Mouse (Mus musculus) G1E-ER4 (cell line): ENCODE data around the gene Cox6a2. TPM values are rescaled to one million over a fixed set of nuclear protein-coding genes. Genes with fewer than 3 reads are reported as not detected.

Experiments used
- GATA1 ChIP-seq: IDR thresholded peaks from one replicate; pipeline ENCODE4 v1.8.0; 2012; ENCODE audit warnings: low read length, inconsistent platforms
- polyA plus RNA-seq: library from polyadenylated mRNA; stranded (reverse); fragments of >175 nt; gene quantifications from 2 replicates; pipeline ENCODE4 v1.2.3, GENCODE M21; 2012

Gene Cox6a2
- polyA plus RNA-seq, 1 experiment: 0.92 TPM

- no peak for TF ChIP-seq GATA1
These were observed 25.6 kb downstream of the Cox6a2 start for GRCm38 (mm10) chr7:128180546-128180945.

GRCm38 (mm10) chr7:128180126-128180525 lies 26.1 kb downstream of the Cox6a2 start:
- TF ChIP-seq GATA1: no peak

- TF ChIP-seq GATA1: no peak
These were observed 27.8 kb downstream of the Cox6a2 start for GRCm38 (mm10) chr7:128178385-128178784.

- TF ChIP-seq GATA1: no peak
These were observed 36.2 kb downstream of the Cox6a2 start for GRCm38 (mm10) chr7:128169996-128170395.

GRCm38 (mm10) chr7:128166391-128166790 lies 39.8 kb downstream of the Cox6a2 start:
- TF ChIP-seq GATA1: no peak

- TF ChIP-seq GATA1: no peak
These were observed 42.2 kb downstream of the Cox6a2 start for GRCm38 (mm10) chr7:128164001-128164400.

Other genes with a start within 250 kb of the Cox6a2 start
- 578 and 702 TPM in 2 replicates for gene Fus, start 238.9 kb downstream of the Cox6a2 start, polyA plus RNA-seq
- 0.28 and 0.46 TPM in 2 replicates for gene Pycard, start 212.5 kb downstream of the Cox6a2 start, polyA plus RNA-seq
- 0.04 and 0.05 TPM in 2 replicates for gene Trim72, start 202.4 kb downstream of the Cox6a2 start, polyA plus RNA-seq
- not detected in 2 replicates for gene Itgam, start 143.7 kb downstream of the Cox6a2 start, polyA plus RNA-seq
- gene Gm49368, start 143.7 kb downstream of the Cox6a2 start, polyA plus RNA-seq: not detected in 2 replicates
- not detected in 2 replicates for gene Itgax, start 76.8 kb downstream of the Cox6a2 start, polyA plus RNA-seq
- not detected in 2 replicates for gene Itgad, start 52.0 kb downstream of the Cox6a2 start, polyA plus RNA-seq
- gene Armc5, start 31.0 kb upstream of the Cox6a2 start, polyA plus RNA-seq: 32.2 and 35.0 TPM in 2 replicates
- gene 9130023H24Rik, start 31.6 kb upstream of the Cox6a2 start, polyA plus RNA-seq: 0.93 and 0.95 TPM in 2 replicates
- 0.02 TPM in 2 replicates for gene Tgfb1i1, start 40.4 kb upstream of the Cox6a2 start, polyA plus RNA-seq
- gene Slc5a2, start 59.3 kb upstream of the Cox6a2 start, polyA plus RNA-seq: not detected in 2 replicates
- gene BC017158, start 91.8 kb upstream of the Cox6a2 start, polyA plus RNA-seq: 39.8 and 40.9 TPM in 2 replicates
- gene Rgs10, start 212.4 kb upstream of the Cox6a2 start, polyA plus RNA-seq: 91.5 and 99.0 TPM in 2 replicates